Mouse (Mus musculus): ENCODE measurements around the gene Fam166b. TPM values are rescaled to one million over a fixed set of nuclear protein-coding genes. Genes with fewer than 3 reads are reported as not detected.

Fam166b gene
- polyA plus RNA-seq, 1 experiment from 2014 or later = 0.12 TPM

- Histone ChIP-seq H3K4me2 (replicated peaks; ENCODE audit: low read depth) (peak overlapping the region; percentile 36), H3K27me3 (ENCODE audit: control insufficient read depth, insufficient read depth, low read length) (no peaks in the 10 kb centered on the region), H3K9me3 (ENCODE audit: control insufficient read depth, low read length) (no peaks in the 10 kb centered on the region), H3K36me3 (ENCODE audit: control insufficient read depth, insufficient read depth, low read length) (no peaks in the 10 kb centered on the region), H3K4me1 (replicated peaks; ENCODE audit: control insufficient read depth, insufficient read depth) (peaks cover 18% of the 10 kb centered on the region), H3K9ac (ENCODE audit: low read length) (peak overlapping the region; percentile 48), H3K27ac (replicated peaks) (peak overlapping the region; percentile 96), H3K4me3 (ENCODE audit: low read depth, low read length) (no peak overlapping the region)
- WGBS = 74% methylated on average over 5 of the region's 5 CpGs
- no peak for TF ChIP-seq CTCF (IDR thresholded peaks at IDR 0.05; ENCODE audit: low read depth)
- no peak for TF ChIP-seq EP300 (optimal IDR thresholded peaks at IDR 0.05)
- no peak for DNase-seq (ENCODE audit: low spot score)
- ATAC-seq (ENCODE audit: low FRiP score, low TSS enrichment) = no peak
Observed at GRCm38 (mm10) chr4:43395147-43395546, 33.8 kb downstream of the Fam166b start.

- peak; percentile 25 for TF ChIP-seq CTCF (IDR thresholded peaks at IDR 0.05; ENCODE audit: low read depth)
- TF ChIP-seq EP300 (optimal IDR thresholded peaks at IDR 0.05) = peak; percentile 86
- ATAC-seq (ENCODE audit: low FRiP score, low TSS enrichment) (peak; percentile 88), DNase-seq (ENCODE audit: low spot score) (peak; percentile 57)
- Histone ChIP-seq H3K9ac (ENCODE audit: low read length) (peak overlapping the region; percentile 48), H3K9me3 (ENCODE audit: control insufficient read depth, low read length) (no peaks in the 10 kb centered on the region), H3K4me1 (replicated peaks; ENCODE audit: control insufficient read depth, insufficient read depth) (peaks cover 12% of the 10 kb centered on the region; the same call in 1 of the 2 replicates), H3K4me3 (ENCODE audit: low read depth, low read length) (no peak overlapping the region), H3K27me3 (ENCODE audit: control insufficient read depth, insufficient read depth, low read length) (no peaks in the 10 kb centered on the region), H3K36me3 (ENCODE audit: control insufficient read depth, insufficient read depth, low read length) (no peaks in the 10 kb centered on the region), H3K4me2 (replicated peaks; ENCODE audit: low read depth) (peak overlapping the region; percentile 36), H3K27ac (replicated peaks) (peak overlapping the region; percentile 96)
- 17% methylated on average over 15 of the region's 15 CpGs for WGBS
Observed at GRCm38 (mm10) chr4:43394345-43394891, 34.5 kb downstream of the Fam166b start.

- WGBS = 72% methylated on average over 3 of the region's 3 CpGs
Observed at GRCm38 (mm10) chr4:43391521-43392050, 37.3 kb downstream of the Fam166b start.

GRCm38 (mm10) chr4:43389845-43390440 lies 39.0 kb downstream of the Fam166b start:
- peak overlapping the region; percentile 53 for H3K27ac ChIP-seq (replicated peaks)
- H3K4me2 ChIP-seq (replicated peaks; ENCODE audit: low read depth) = no peak overlapping the region
- WGBS = 58% methylated on average over 9 of the region's 9 CpGs
- H3K36me3 ChIP-seq (ENCODE audit: control insufficient read depth, insufficient read depth, low read length) = no peaks in the 10 kb centered on the region; the same call in 1 of the 2 replicates
- H3K9ac ChIP-seq (ENCODE audit: low read length) = no peak overlapping the region
- H3K9me3 ChIP-seq (ENCODE audit: control insufficient read depth, low read length) = no peaks in the 10 kb centered on the region
- ATAC-seq (ENCODE audit: low FRiP score, low TSS enrichment) (no peak), DNase-seq (ENCODE audit: low spot score) (no peak)
- H3K4me3 ChIP-seq (ENCODE audit: low read depth, low read length) = no peak overlapping the region
- TF ChIP-seq EP300 (optimal IDR thresholded peaks at IDR 0.05) (no peak), CTCF (IDR thresholded peaks at IDR 0.05; ENCODE audit: low read depth) (no peak)
- H3K4me1 ChIP-seq (replicated peaks; ENCODE audit: control insufficient read depth, insufficient read depth) = peaks cover 7% of the 10 kb centered on the region; the same call in 1 of the 2 replicates
- H3K27me3 ChIP-seq (ENCODE audit: control insufficient read depth, insufficient read depth, low read length) = no peaks in the 10 kb centered on the region

More at GRCm38 (mm10) chr4:43391521-43392050, 37.3 kb downstream of the Fam166b start:
- Histone ChIP-seq H3K36me3 (ENCODE audit: control insufficient read depth, insufficient read depth, low read length) (no peaks in the 10 kb centered on the region; the same call in 1 of the 2 replicates), H3K4me2 (replicated peaks; ENCODE audit: low read depth) (no peak overlapping the region), H3K4me1 (replicated peaks; ENCODE audit: control insufficient read depth, insufficient read depth) (peaks cover 4% of the 10 kb centered on the region; the same call in 1 of the 2 replicates), H3K27ac (replicated peaks) (no peak overlapping the region), H3K9ac (ENCODE audit: low read length) (no peak overlapping the region), H3K27me3 (ENCODE audit: control insufficient read depth, insufficient read depth, low read length) (no peaks in the 10 kb centered on the region), H3K9me3 (ENCODE audit: control insufficient read depth, low read length) (no peaks in the 10 kb centered on the region), H3K4me3 (ENCODE audit: low read depth, low read length) (no peak overlapping the region)
- ATAC-seq (ENCODE audit: low FRiP score, low TSS enrichment) = no peak
- DNase-seq (ENCODE audit: low spot score) = no peak
- TF ChIP-seq CTCF (IDR thresholded peaks at IDR 0.05; ENCODE audit: low read depth) (no peak), EP300 (optimal IDR thresholded peaks at IDR 0.05) (no peak)

GRCm38 (mm10) chr4:43389390-43389789 lies 39.5 kb downstream of the Fam166b start:
- DNase-seq (ENCODE audit: low spot score) (no peak), ATAC-seq (ENCODE audit: low FRiP score, low TSS enrichment) (no peak)
- Histone ChIP-seq H3K27me3 (ENCODE audit: control insufficient read depth, insufficient read depth, low read length) (no peaks in the 10 kb centered on the region), H3K9ac (ENCODE audit: low read length) (no peak overlapping the region), H3K9me3 (ENCODE audit: control insufficient read depth, low read length) (no peaks in the 10 kb centered on the region), H3K36me3 (ENCODE audit: control insufficient read depth, insufficient read depth, low read length) (no peaks in the 10 kb centered on the region; the same call in 1 of the 2 replicates), H3K27ac (replicated peaks) (peak overlapping the region; percentile 1; the same call in 1 of the 2 replicates), H3K4me1 (replicated peaks; ENCODE audit: control insufficient read depth, insufficient read depth) (peaks cover 6% of the 10 kb centered on the region; the same call in 1 of the 2 replicates), H3K4me2 (replicated peaks; ENCODE audit: low read depth) (no peak overlapping the region), H3K4me3 (ENCODE audit: low read depth, low read length) (no peak overlapping the region)
- TF ChIP-seq EP300 (optimal IDR thresholded peaks at IDR 0.05) = no peak
- TF ChIP-seq CTCF (IDR thresholded peaks at IDR 0.05; ENCODE audit: low read depth) = no peak
- WGBS = 66% methylated on average over 2 of the region's 2 CpGs

- peak; percentile 78 for ATAC-seq (ENCODE audit: low FRiP score, low TSS enrichment)
- DNase-seq (ENCODE audit: low spot score) = no peak
- no peaks in the 10 kb centered on the region for H3K9me3 ChIP-seq (ENCODE audit: control insufficient read depth, low read length)
- no peak overlapping the region for H3K4me3 ChIP-seq (ENCODE audit: low read depth, low read length)
- TF ChIP-seq EP300 (optimal IDR thresholded peaks at IDR 0.05) (no peak), CTCF (IDR thresholded peaks at IDR 0.05; ENCODE audit: low read depth) (no peak)
- H3K9ac ChIP-seq (ENCODE audit: low read length) = no peak overlapping the region
- H3K4me1 ChIP-seq (replicated peaks; ENCODE audit: control insufficient read depth, insufficient read depth) = peaks cover 3% of the 10 kb centered on the region; the same call in 1 of the 2 replicates
- H3K27ac ChIP-seq (replicated peaks) = peak overlapping the region; percentile 26; the same call in 1 of the 2 replicates
- H3K36me3 ChIP-seq (ENCODE audit: control insufficient read depth, insufficient read depth, low read length) = no peaks in the 10 kb centered on the region; the same call in 1 of the 2 replicates
- no peak overlapping the region for H3K4me2 ChIP-seq (replicated peaks; ENCODE audit: low read depth)
- no peaks in the 10 kb centered on the region for H3K27me3 ChIP-seq (ENCODE audit: control insufficient read depth, insufficient read depth, low read length)
Observed at GRCm38 (mm10) chr4:43386932-43387331, 42.0 kb downstream of the Fam166b start.

Measured in stomach, postnatal 0 days (tissue).